Mouse (Mus musculus) effector memory CD4-positive, alpha-beta T cell, adult 5 months (primary cell): ENCODE measurements around the gene Sesn3. TPM values are rescaled to one million over a fixed set of nuclear protein-coding genes. Genes with fewer than 3 reads are reported as not detected.

Experiments used
- polyA plus RNA-seq: library from polyadenylated mRNA; unstranded; fragments of 100-300 nt; shearing (Covaris generic); gene quantifications from one replicate; pipeline ENCODE4 v1.2.1, GENCODE M21; 2017

Gene Sesn3
- polyA plus RNA-seq = 38.9 TPM

DNA sequence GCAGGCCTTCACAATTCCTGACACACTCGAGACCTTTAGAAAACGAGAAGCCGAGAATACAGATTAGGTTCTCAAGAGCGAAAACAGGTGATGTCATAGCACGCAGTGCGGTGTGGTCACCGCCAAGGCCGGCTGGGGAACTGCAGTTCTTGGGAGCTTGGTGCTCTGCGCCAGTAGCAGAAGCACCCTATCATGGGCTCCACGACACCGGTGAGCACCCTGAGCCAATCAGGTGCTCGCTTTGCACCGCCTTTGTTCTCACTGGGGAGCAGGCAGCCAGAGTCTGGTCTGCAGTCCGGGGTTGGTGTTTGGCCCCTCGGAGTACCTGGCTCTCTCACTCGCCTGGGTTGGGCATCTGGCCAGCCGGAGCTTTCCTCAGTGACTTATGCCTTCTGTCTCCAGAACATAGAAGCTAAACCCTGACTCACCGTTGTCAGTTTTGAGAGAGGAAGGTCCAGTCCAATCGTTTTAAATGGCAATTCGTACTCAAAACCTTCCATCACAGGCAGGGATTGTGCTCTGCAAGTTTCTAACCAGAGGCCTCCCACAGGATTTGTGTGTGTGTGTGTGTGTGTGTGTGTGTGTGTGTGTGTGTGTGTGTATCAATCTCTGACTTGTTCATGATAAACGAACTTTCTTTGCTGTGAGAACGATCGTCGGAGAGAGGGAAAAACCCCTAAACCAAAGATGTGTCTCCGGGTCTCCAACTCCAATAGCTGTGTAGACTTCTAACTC is at the start of gene Sesn3:
Gene Sesn3, plus strand, starts transcription at position 82 of the 735 bp plus-strand sequence.

DNA sequence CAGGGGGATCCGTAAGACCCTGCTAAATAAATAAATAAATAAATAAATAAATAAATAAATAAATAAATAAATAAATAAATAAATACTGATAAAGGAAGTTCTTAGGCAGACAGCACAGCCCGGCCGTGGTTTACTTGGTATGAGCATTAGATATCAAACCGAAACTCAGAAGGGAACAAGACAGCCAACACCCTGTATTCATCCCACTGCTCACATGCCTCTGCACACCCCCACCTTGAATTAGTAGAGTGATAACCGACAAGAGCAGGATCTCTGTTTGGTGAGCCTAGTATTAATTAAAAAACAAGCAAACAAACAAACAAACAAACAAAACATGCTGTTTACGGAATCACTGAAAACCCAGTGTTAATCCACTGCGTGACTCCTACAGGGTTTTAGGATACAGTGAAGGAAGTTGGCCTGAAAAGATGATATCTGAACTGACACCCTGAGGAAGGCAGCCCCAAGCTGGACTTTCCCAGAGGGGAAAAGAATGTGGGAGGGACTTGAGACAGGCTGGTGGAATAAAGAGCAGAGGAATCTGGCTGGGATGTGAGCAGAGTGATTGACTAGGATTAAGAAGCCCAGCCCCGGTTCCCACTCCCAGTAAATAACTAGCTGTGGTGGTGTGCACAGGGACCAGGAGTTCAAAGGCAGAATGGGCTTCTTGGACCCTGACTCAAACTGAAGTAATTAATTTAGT is 106.6 kb downstream of the Sesn3 start, which contains the start of gene Endod1:
Gene Endod1, minus strand, starts transcription at position 155 of the 703 bp plus-strand sequence.

Other genes starting within 250 kb of the Sesn3 start
- 33.3 TPM for gene Endod1, start 106.4 kb downstream of the Sesn3 start, polyA plus RNA-seq
- gene Kdm4d, start 225.4 kb downstream of the Sesn3 start, polyA plus RNA-seq = 2.1 TPM
- gene Cwc15, start 225.6 kb downstream of the Sesn3 start, polyA plus RNA-seq = 193 TPM